Mouse (Mus musculus) 416B (cell line): ENCODE results near the gene Serhl.

ENCODE experiments used
- DNase-seq: peaks from one replicate; pipeline ENCODE4 v3.0.0; 2011; ENCODE audit warnings: low read depth

Gene Serhl

DNA sequence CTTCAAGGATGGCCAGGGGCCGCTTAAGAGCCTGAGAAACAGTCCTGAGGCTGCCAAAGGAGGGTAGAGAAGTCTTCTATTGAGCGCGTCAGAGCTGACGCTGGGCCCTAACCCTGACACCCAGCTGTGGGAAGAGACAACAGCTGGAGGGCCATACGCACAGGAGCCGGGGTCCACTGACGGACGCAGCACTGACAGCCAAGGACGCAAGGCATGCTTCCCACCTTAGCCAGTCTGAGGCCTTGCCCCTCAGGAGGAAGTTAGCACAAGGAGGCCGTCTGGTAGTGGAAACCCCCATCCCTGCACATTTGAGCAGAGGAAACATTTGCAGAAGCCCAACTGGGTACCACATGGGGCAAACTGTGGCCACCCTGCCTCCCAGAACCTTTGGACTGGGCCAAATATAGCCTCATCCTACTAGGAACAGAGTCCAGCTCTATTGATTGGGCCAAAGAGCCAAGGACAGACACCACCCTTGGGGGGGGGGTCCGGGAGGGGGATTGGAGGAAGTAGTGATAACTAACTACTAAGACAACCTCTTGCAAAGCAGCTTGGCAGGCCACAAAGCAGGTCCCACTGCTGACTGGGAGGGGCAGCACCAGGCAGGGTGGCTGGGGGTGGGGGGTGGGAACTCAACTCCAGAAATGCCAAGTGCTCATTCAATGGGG is 73.6 kb downstream of the Serhl start:
- no peak for DNase-seq

DNA sequence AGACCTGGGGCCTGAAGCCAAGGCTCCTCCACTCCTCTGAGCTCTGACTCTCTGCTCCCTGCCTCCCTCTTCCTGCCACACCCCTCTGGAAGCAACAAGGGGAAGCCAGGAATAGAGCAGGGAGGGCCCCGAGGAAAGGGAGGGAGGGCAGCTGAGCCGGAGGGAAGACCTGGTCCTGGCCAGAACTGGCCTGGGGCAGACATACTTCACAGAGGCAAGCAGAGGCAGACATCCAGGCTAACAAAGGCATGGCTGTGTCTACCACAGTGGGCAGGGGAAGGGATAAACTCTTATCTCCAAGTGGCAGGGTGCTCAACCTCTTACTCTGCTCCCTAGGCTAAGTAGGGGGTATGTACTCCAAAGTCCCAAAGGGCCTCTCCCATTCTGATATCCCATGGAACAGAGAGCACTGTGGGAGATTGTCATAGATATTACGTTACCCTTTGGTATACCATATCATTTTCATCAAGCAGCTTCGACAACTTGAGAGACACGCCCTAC is 75.7 kb downstream of the Serhl start:
- DNase-seq: no peak

- DNase-seq: no peak
These were observed 76.4 kb downstream of the Serhl start for GRCm38 (mm10) chr15:83165526-83166315.
